Mouse (Mus musculus) kidney, postnatal 25 days (tissue): ENCODE data around the gene Anp32a.

ENCODE experiments used
- DNase-seq, 2 experiments: peaks; one replicate each; pipeline ENCODE4 v3.0.0; 2021; ENCODE audit warnings: mixed read lengths in 2 of 2

The Anp32a gene

GRCm38 (mm10) chr9:62418742-62419141 lies 77.6 kb downstream of the Anp32a start:
- no peak for DNase-seq

- DNase-seq, result peak; percentile 58 to 77
Measured at GRCm38 (mm10) chr9:62420261-62420917, 79.3 kb downstream of the Anp32a start.

GRCm38 (mm10) chr9:62421027-62421426 lies 79.9 kb downstream of the Anp32a start:
- DNase-seq, result peak; percentile 91 to 93

GRCm38 (mm10) chr9:62421911-62422310 lies 80.8 kb downstream of the Anp32a start:
- no peak for DNase-seq

- DNase-seq, result no peak
Measured at GRCm38 (mm10) chr9:62422926-62423325, 81.8 kb downstream of the Anp32a start.

- DNase-seq, result no peak
Measured at GRCm38 (mm10) chr9:62423871-62424270, 82.8 kb downstream of the Anp32a start.

- peak; percentile 47 to 74 for DNase-seq
Measured at GRCm38 (mm10) chr9:62425265-62425664, 84.2 kb downstream of the Anp32a start.

- peak in 1 of 2 experiments; percentile 62 for DNase-seq
Measured at GRCm38 (mm10) chr9:62426021-62426420, 84.9 kb downstream of the Anp32a start.

GRCm38 (mm10) chr9:62426531-62426930 lies 85.4 kb downstream of the Anp32a start:
- peak in 1 of 2 experiments; percentile 23 for DNase-seq

GRCm38 (mm10) chr9:62427010-62427409 lies 85.9 kb downstream of the Anp32a start:
- DNase-seq, result peak; percentile 64 to 85
